Mouse (Mus musculus) liver, adult 2 months (tissue): ENCODE measurements at regions not wholly inside any gene's neighbourhood (a gene's known extent, or its start where the extent isn't known, plus 50 kb on each side); places are given as distances from the start of the nearest gene placed in this dataset.

Experiments
- DNase-seq: peaks from one replicate; pipeline ENCODE4 v3.0.0-alpha.2; 2011; ENCODE audit warnings: low read depth, low spot score; ENCODE audit errors: extremely low read depth
- H3K27ac ChIP-seq: fragments of 200-500 bp; replicated peaks from 2 replicates; pipeline ENCODE4 v1.5.1; 2012; ENCODE audit warnings: low read depth, mild to moderate bottlenecking, control low read depth, inconsistent platforms, low read length; ENCODE audit not compliant: insufficient read depth
- H3K27me3 ChIP-seq: fragments of 200-500 bp; 2 replicates; pipeline ENCODE4 v1.6.1; 2012; ENCODE audit warnings: mild to moderate bottlenecking, moderate library complexity, low read length, inconsistent platforms; ENCODE audit not compliant: control insufficient read depth, insufficient read depth
- H3K36me3 ChIP-seq: fragments of 200-500 bp; 2 replicates; pipeline ENCODE4 v1.6.1; 2012; ENCODE audit warnings: low read length, inconsistent platforms; ENCODE audit not compliant: control insufficient read depth, insufficient read depth
- H3K4me1 ChIP-seq: fragments of 200-500 bp; 2 replicates; pipeline ENCODE4 v1.6.1; 2011; ENCODE audit warnings: low read length; ENCODE audit not compliant: control insufficient read depth, insufficient read depth
- H3K4me3 ChIP-seq: fragments of 200-500 bp; 2 replicates; pipeline ENCODE4 v1.5.1; 2011; ENCODE audit warnings: low read depth, mild to moderate bottlenecking, control low read depth, low read length, moderate library complexity; ENCODE audit not compliant: insufficient read depth
- H3K79me2 ChIP-seq: fragments of 200-500 bp; 2 replicates; pipeline ENCODE4 v1.6.1; 2012; ENCODE audit warnings: inconsistent platforms, mild to moderate bottlenecking, low read length, moderate library complexity; ENCODE audit not compliant: control insufficient read depth, insufficient read depth
- H3K9ac ChIP-seq: fragments of 200-500 bp; 2 replicates; pipeline ENCODE4 v1.6.1; 2012; ENCODE audit warnings: low read depth, mild to moderate bottlenecking, control low read depth, inconsistent platforms, low read length
- CTCF ChIP-seq: fragments of 200-500 bp; IDR thresholded peaks from 2 replicates; pipeline ENCODE4 v1.5.1; 2011; ENCODE audit warnings: low read depth, low read length, control low read depth
- POLR2A ChIP-seq: fragments of 200-500 bp; IDR thresholded peaks from 2 replicates; pipeline ENCODE4 v1.6.1; 2011; ENCODE audit warnings: low read length, control low read depth; ENCODE audit not compliant: insufficient read depth; ENCODE audit errors: extremely low read depth
- WGBS: fragments of 180-500 bp; shearing (Covaris S2); methylation state at CpG from one replicate; pipeline ENCODE4 v1.1.7; 2018; 5-methylcytosine and 5-hydroxymethylcytosine counted together

DNA sequence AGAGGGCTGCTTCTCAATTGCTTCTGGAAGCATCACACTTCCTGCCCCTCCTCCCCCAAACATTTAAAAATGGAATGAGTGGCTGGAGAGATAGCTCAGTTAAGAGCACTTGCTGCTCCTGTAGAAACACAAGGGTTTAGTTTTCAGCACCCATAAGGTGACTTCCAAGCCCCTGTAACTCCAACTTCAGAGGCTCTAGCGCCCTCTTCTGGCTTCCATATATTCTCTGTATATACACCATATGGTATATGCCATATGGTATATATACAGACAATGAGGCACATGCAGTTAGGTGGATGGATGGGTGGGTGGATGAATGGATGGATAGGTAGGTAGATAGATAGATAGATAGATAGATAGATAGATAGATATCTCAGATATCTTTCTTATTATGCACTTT lies 483.2 kb upstream of the Nox3 start:
- TF ChIP-seq CTCF (no peak), POLR2A (no peak)
- Histone ChIP-seq H3K36me3 (no peaks in the 10 kb centered on the region), H3K4me3 (no peak overlapping the region), H3K79me2 (no peaks in the 10 kb centered on the region), H3K27me3 (no peaks in the 10 kb centered on the region), H3K4me1 (no peaks in the 10 kb centered on the region), H3K9ac (no peak overlapping the region), H3K27ac (no peak overlapping the region)
- WGBS: 34% methylated on average over 1 of the region's 1 CpGs
- DNase-seq: no peak

DNA sequence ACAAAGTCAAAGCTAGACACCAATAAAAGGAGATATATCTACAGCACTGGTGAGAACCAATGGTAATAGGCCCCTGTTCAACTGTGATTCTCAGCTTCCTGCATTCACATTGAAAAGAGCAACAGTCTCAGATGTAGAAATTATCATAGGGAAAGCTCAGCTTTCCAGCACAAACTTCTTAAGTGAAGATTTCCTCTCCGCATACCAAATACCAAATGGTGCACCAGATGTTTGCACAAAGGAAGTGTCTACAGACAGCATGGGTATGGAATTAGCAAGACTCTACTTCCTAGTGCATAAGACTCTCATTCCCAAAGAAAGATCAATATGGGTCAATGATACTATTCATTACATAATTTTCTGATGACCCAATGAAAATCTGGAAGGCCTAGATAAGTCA lies 486.0 kb upstream of the Nox3 start:
- no peaks in the 10 kb centered on the region for H3K36me3 ChIP-seq
- H3K79me2 ChIP-seq: no peaks in the 10 kb centered on the region
- H3K9ac ChIP-seq: no peak overlapping the region
- no peaks in the 10 kb centered on the region for H3K27me3 ChIP-seq
- H3K27ac ChIP-seq: no peak overlapping the region
- 96% methylated on average over 1 of the region's 1 CpGs for WGBS
- H3K4me1 ChIP-seq: no peaks in the 10 kb centered on the region
- H3K4me3 ChIP-seq: no peak overlapping the region
- TF ChIP-seq CTCF (no peak), POLR2A (no peak)
- no peak for DNase-seq

DNA sequence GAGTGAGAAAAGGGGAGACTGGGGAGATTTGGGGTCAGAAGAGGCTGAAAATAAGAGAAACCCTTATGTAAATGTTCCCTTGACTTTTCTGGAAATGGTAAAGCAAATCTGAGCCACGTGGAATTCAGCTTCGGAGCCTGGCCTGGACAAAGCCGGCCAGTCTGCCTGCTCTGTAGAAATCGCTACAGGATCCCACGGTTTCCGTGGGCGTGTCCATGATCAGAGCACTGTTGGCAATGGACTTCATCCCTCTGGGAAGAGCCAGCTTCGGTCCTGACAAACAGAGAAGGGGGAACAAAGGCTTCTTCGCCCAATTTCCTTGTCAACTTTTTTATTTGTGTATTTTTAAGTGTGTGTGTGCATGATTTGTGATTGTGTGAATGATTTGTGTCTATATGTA lies 490.7 kb upstream of the Nox3 start:
- Histone ChIP-seq H3K4me3 (no peak overlapping the region), H3K79me2 (no peaks in the 10 kb centered on the region), H3K4me1 (no peaks in the 10 kb centered on the region), H3K27ac (no peak overlapping the region), H3K9ac (no peak overlapping the region), H3K27me3 (no peaks in the 10 kb centered on the region), H3K36me3 (no peaks in the 10 kb centered on the region)
- no peak for DNase-seq
- TF ChIP-seq CTCF (no peak), POLR2A (no peak)
- WGBS: 63% methylated on average over 9 of the region's 9 CpGs

DNA sequence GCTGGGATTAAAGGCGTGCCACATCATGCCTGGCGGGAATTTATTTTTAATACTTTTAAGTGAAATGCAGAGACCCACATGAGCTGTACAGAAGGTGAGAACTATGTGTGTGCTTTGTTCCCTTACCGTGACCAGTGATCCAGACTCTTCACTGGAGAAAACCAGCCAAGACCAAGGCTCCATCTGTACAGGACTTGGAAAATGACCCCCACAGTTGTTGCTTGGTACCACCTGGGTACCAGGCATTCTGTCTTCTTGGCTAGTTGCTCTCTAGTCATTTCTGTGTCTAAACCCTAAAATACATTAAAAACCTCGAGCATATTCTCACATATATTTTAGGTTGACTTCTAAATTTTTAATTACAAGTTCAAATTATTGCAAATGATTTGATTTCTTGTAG lies 491.5 kb upstream of the Nox3 start:
- H3K4me3 ChIP-seq: no peak overlapping the region
- DNase-seq: no peak
- H3K4me1 ChIP-seq: no peaks in the 10 kb centered on the region
- H3K36me3 ChIP-seq: no peaks in the 10 kb centered on the region
- H3K9ac ChIP-seq: no peak overlapping the region
- WGBS: 85% methylated on average over 4 of the region's 4 CpGs
- no peak for TF ChIP-seq POLR2A
- no peak for TF ChIP-seq CTCF
- H3K27me3 ChIP-seq: no peaks in the 10 kb centered on the region
- no peak overlapping the region for H3K27ac ChIP-seq
- H3K79me2 ChIP-seq: no peaks in the 10 kb centered on the region

DNA sequence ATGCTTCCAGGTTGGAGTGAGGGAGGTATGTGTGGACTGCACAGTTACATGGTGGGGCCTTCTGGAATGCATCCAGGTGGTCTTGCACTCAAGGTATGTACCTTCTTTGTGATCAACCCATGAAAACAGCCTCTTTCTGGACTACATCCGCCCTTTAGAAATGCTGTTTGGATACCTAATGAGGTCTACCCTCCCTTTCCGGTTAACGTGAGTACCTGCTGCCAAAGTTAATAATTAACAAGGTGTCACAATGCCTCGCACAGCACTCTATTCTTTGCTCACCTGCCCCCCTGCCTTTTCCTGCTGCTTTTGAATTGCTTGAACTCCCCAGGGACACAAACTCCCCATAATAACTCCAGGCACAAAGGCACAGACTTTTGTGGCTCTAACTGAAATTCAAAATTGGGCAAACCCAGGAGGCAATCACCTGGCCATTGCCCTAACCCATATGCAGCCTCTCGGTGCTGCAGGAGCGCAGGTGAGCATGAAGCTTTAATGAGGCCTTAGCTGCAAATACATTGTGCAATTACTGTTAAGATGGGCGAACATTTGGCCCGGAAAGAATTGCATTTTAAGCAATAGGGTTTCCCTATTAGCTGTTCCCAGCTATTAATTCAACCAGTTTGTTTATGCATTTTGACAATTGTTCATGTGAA lies 500.9 kb upstream of the Nox3 start:
- DNase-seq: peak; percentile 47
- Histone ChIP-seq H3K4me3 (no peak overlapping the region), H3K27ac (no peak overlapping the region), H3K36me3 (no peaks in the 10 kb centered on the region), H3K9ac (no peak overlapping the region), H3K4me1 (no peaks in the 10 kb centered on the region), H3K79me2 (no peaks in the 10 kb centered on the region), H3K27me3 (no peaks in the 10 kb centered on the region)
- WGBS: 28% methylated on average over 8 of the region's 8 CpGs
- TF ChIP-seq CTCF (no peak), POLR2A (no peak)

DNA sequence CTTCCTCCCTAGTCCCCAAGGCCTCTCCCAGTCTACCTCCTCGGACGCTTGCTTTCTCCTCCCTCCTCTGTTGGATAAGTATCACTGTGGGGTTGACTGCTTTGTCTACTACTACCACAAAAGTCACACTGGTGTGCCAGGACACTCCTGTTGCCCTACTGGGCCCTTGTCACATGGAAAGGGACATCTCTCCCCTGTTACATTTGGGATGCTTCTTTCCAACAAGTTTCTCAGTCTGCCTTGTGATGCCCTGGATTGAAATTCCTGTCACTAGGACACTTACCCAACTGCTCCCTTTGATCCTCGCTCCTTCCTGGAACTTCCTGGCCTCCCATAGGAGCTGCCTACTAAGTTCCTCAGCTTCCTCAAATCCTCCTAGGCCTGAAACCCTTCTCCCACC lies 501.9 kb upstream of the Nox3 start:
- DNase-seq: no peak
- Histone ChIP-seq H3K9ac (no peak overlapping the region), H3K36me3 (no peaks in the 10 kb centered on the region), H3K27ac (no peak overlapping the region), H3K4me1 (no peaks in the 10 kb centered on the region), H3K27me3 (no peaks in the 10 kb centered on the region), H3K79me2 (no peaks in the 10 kb centered on the region), H3K4me3 (no peak overlapping the region)
- 82% methylated on average over 3 of the region's 3 CpGs for WGBS
- TF ChIP-seq CTCF: no peak
- no peak for TF ChIP-seq POLR2A
